Mouse (Mus musculus): ENCODE data around the gene Gm21454. TPM values are rescaled to one million over a fixed set of nuclear protein-coding genes. Genes with fewer than 3 reads are reported as not detected.
"Not testable (repeated sequence)": the region's sequence is repeated elsewhere in the genome, so short reads cannot be mapped to it uniquely, and the experiment has no call there.

Gm21454 gene
- total RNA-seq (2022): not detected

DNA sequence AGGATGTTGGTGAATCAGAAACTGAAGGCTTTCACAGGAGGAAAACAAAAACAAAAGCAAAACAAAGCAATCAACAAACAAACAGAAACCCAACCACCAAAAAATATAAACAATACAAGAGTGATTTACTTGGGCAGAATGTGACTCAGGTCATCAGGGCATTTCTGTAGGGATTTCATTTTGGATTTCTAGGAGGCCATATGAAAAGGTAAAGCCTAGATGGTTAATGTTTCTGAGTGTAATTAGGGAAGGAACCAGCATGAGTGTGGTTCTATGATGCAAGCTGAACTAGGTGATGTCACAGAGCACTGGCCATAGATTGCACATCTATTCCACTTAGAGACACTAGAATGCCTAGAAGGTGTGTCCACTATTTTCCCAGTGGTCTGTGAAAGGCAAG, at the start of gene Gm21454, which contains the start of gene Gm21440:
TSS of gene Gm21454 (plus strand) at position 352 of the 400 bp plus-strand sequence.
TSS of gene Gm21440 (plus strand) at position 301 of the 400 bp plus-strand sequence.
- DNase-seq (ENCODE audit: low spot score in 2 of 2): not testable (repeated sequence)

- DNase-seq (ENCODE audit: low spot score in 2 of 2): not testable (repeated sequence)
Measured at GRCm38 (mm10) chrY:13223828-13224227, 28.4 kb upstream of the Gm21454 start, which contains the start of gene Gm21828. TSS of gene Gm21828 (minus strand) at chrY:13223928.

- DNase-seq (ENCODE audit: low spot score in 2 of 2): not testable (repeated sequence)
Measured at GRCm38 (mm10) chrY:13348963-13349362, 96.7 kb downstream of the Gm21454 start, which contains the start of gene Gm21725. TSS of gene Gm21725 (minus strand) at chrY:13349063.

Other genes starting within 250 kb of the Gm21454 start
- gene Gm20807, start 209.6 kb upstream of the Gm21454 start, total RNA-seq (2022): not detected
- gene Gm21891, start 119.0 kb upstream of the Gm21454 start, total RNA-seq (2022): not detected
- not detected for gene Gm21425, start 90.5 kb upstream of the Gm21454 start, total RNA-seq (2022)
- gene Gm21828, start 28.5 kb upstream of the Gm21454 start, total RNA-seq (2022): not detected
- gene Gm21440, start 51 bp upstream of the Gm21454 start, total RNA-seq (2022): not detected
- not detected for gene Gm21725, start 96.6 kb downstream of the Gm21454 start, total RNA-seq (2022)
- not detected for gene Gm21866, start 213.1 kb downstream of the Gm21454 start, total RNA-seq (2022)
- not detected for gene Gm20773, start 241.6 kb downstream of the Gm21454 start, total RNA-seq (2022)

Data from gastrocnemius, adult 8-10 months (tissue).